Mouse (Mus musculus) heart, embryonic 15.5 days (tissue): ENCODE results near the gene Aarsd1. TPM values are rescaled to one million over a fixed set of nuclear protein-coding genes. Genes with fewer than 3 reads are reported as not detected.
"Not testable (repeated sequence)": the region's sequence is repeated elsewhere in the genome, so short reads cannot be mapped to it uniquely, and the experiment has no call there.

Experiments
- ATAC-seq: fragments of 200-750 bp; cut with Nextera tagmentation; replicated peaks from 2 replicates; pipeline ENCODE4 v1.8.0; 2017; ENCODE audit warnings: low read depth, moderate TSS enrichment; ENCODE audit not compliant: insufficient number of reproducible peaks, insufficient read depth, low FRiP score
- H3K27ac ChIP-seq: fragments of 300-500 bp; sonication (generic); 2 replicates; pipeline ENCODE4 v1.5.1; 2015; ENCODE audit warnings: mild to moderate bottlenecking, inconsistent platforms
- H3K27me3 ChIP-seq: fragments of 300-500 bp; sonication (generic); 2 replicates; pipeline ENCODE4 v1.6.1; 2015; ENCODE audit warnings: inconsistent platforms
- H3K36me3 ChIP-seq: fragments of 300-500 bp; sonication (generic); 2 replicates; pipeline ENCODE4 v1.6.1; 2015; ENCODE audit warnings: mild to moderate bottlenecking, inconsistent platforms
- H3K4me1 ChIP-seq: fragments of 300-500 bp; sonication (generic); replicated peaks from 2 replicates; pipeline ENCODE4 v1.6.1; 2015; ENCODE audit warnings: inconsistent platforms
- H3K4me2 ChIP-seq: fragments of 300-500 bp; sonication (generic); 2 replicates; pipeline ENCODE4 v1.6.1; 2015; ENCODE audit warnings: inconsistent platforms, mild to moderate bottlenecking, moderate library complexity
- H3K4me3 ChIP-seq: fragments of 300-500 bp; sonication (generic); 2 replicates; pipeline ENCODE4 v1.5.1; 2015; ENCODE audit warnings: mild to moderate bottlenecking, inconsistent platforms
- H3K9ac ChIP-seq: fragments of 300-500 bp; sonication (generic); 2 replicates; pipeline ENCODE4 v1.6.1; 2015; ENCODE audit warnings: mild to moderate bottlenecking, inconsistent platforms
- H3K9me3 ChIP-seq: fragments of 300-500 bp; sonication (generic); replicated peaks from 2 replicates; pipeline ENCODE4 v1.6.1; 2016; ENCODE audit warnings: inconsistent platforms
- WGBS: fragments of 180-500 bp; shearing (Covaris S2); methylation state at CpG from one replicate; pipeline ENCODE4 v1.1.7; 2015; ENCODE audit warnings: mixed read lengths; 5-methylcytosine and 5-hydroxymethylcytosine counted together
- polyA plus RNA-seq: library from polyadenylated mRNA; unstranded; fragments of >200 nt; fragmentation: Nextera tagmentation; extraction: Ambion mirVana; gene quantifications from 2 replicates; pipeline ENCODE4 v1.2.1, GENCODE M21; 2015

Gene Aarsd1
- polyA plus RNA-seq, 1 experiment from 2014 or later, result 36.9 TPM

- peak within 1 kb of the TSS; percentile 91 for H3K9ac ChIP-seq
- peak; percentile 77 for ATAC-seq
- H3K4me2 ChIP-seq, result peak within 1 kb of the TSS; percentile 83
- H3K9me3 ChIP-seq, result no peaks in the 10 kb centered on the region
- 2% methylated on average over 23 of the region's 23 CpGs for WGBS
- peak within 1 kb of the TSS; percentile 98 for H3K4me3 ChIP-seq
- no peaks in the 10 kb centered on the region for H3K27me3 ChIP-seq
- H3K27ac ChIP-seq, result peak within 1 kb of the TSS; percentile 97
- peaks cover 23% of the 10 kb centered on the region for H3K4me1 ChIP-seq
- peaks cover 9% of the 10 kb centered on the region; the same call in 1 of the 2 replicates for H3K36me3 ChIP-seq
These were observed 6.9 kb upstream of the Aarsd1 start, which contains the start of gene Gm27029 for GRCm38 (mm10) chr11:101424105-101424851. Gm27029 (minus strand) TSS chr11:101424796.

DNA sequence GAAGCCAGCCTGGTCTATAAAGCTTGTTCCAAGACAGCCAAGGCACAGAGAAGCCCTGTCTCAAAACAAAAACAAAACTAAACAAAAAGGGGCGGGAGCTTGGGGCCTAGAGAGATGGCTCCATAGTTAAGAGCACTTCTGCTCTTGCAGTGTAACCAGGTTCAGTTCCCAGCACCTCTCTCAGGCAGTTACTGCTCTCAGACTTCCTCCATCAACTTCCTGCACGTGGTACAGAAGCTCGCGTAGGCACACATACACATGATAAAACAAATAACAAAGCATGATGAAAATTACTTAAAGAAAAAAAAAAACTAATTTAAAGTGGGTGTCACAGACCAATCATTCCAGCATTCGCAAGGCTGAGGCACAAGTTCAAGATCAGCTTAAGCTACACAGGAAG, 2.7 kb upstream of the Aarsd1 start:
- H3K4me2 ChIP-seq, result no peak overlapping the region
- no peaks in the 10 kb centered on the region for H3K9me3 ChIP-seq
- 85% methylated on average over 5 of the region's 5 CpGs for WGBS
- H3K36me3 ChIP-seq, result peaks cover 12% of the 10 kb centered on the region; the same call in 1 of the 2 replicates
- no peak overlapping the region for H3K4me3 ChIP-seq
- H3K4me1 ChIP-seq, result peaks cover 16% of the 10 kb centered on the region
- H3K9ac ChIP-seq, result no peak overlapping the region
- no peak for ATAC-seq
- no peaks in the 10 kb centered on the region for H3K27me3 ChIP-seq
- H3K27ac ChIP-seq, result no peak overlapping the region

DNA sequence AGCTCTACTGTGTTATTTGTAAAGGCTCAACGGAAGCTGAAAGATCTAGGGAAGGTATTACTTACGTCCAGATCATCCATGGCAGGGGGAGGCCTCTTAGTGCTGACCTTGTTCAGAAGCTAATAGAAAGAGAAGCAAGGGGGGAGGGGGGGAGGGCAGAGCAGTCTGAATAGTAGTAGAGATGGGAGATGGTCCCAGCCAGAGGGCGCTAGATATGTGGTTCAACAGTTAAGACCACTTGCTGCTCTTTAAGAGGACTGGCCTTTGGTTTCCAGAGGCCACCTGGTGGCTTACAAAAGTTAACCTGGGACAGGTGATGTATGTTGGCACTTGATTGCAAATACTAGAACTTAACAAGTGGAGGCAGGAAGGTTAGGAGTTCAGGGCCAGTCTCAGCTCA, 2.2 kb upstream of the Aarsd1 start:
- 46% methylated on average over 3 of the region's 3 CpGs for WGBS
- Histone ChIP-seq H3K4me2 (no peak overlapping the region), H3K4me3 (no peak overlapping the region), H3K9me3 (no peaks in the 10 kb centered on the region), H3K27me3 (no peaks in the 10 kb centered on the region), H3K9ac (no peak overlapping the region), H3K27ac (no peak overlapping the region), H3K4me1 (peaks cover 16% of the 10 kb centered on the region), H3K36me3 (peaks cover 12% of the 10 kb centered on the region; the same call in 1 of the 2 replicates)
- no peak for ATAC-seq

DNA sequence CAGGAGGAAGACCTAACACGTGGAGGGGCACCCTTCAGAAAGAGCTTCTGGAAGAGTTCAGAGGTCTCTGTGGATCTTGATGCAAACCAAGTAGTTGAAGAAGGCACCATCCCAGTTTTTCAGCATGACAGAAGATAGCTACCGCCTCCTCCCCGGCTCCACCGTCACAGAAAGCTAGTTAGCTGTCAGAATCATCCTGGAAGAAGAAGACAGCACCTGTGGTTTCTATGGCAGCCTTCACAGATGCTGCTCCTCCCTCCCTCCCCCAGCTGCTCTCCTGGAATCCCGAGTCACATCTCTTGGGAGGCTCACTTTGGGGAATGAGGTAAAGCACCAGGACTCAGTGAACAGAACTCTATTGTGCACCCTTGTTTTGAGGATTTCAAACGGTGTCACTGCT, 1.6 kb upstream of the Aarsd1 start:
- whole genome bisulfite sequencing, result 56% methylated on average over 6 of the region's 6 CpGs
- ATAC-seq, result no peak
- Histone ChIP-seq H3K4me2 (no peak overlapping the region), H3K9me3 (no peaks in the 10 kb centered on the region), H3K4me3 (no peak overlapping the region), H3K9ac (no peak overlapping the region), H3K27me3 (no peaks in the 10 kb centered on the region), H3K36me3 (peaks cover 12% of the 10 kb centered on the region; the same call in 1 of the 2 replicates), H3K27ac (no peak overlapping the region), H3K4me1 (peaks cover 16% of the 10 kb centered on the region)

GRCm38 (mm10) chr11:101416433-101417100, 848 bp downstream of the Aarsd1 start:
- Histone ChIP-seq H3K9ac (peak overlapping the region; percentile 78), H3K4me3 (peak overlapping the region; percentile 76), H3K27me3 (no peaks in the 10 kb centered on the region), H3K9me3 (no peaks in the 10 kb centered on the region), H3K4me1 (peaks cover 7% of the 10 kb centered on the region), H3K4me2 (peak overlapping the region; percentile 85), H3K36me3 (peaks cover 19% of the 10 kb centered on the region; the same call in 1 of the 2 replicates), H3K27ac (peak overlapping the region; percentile 62)
- 2% methylated on average over 11 of the region's 11 CpGs for WGBS
- no peak for ATAC-seq

- Histone ChIP-seq H3K27me3 (no peaks in the 10 kb centered on the region), H3K9me3 (no peaks in the 10 kb centered on the region), H3K4me1 (peaks cover 7% of the 10 kb centered on the region), H3K4me3 (no peak overlapping the region), H3K36me3 (peaks cover 26% of the 10 kb centered on the region; the same call in 1 of the 2 replicates), H3K4me2 (no peak overlapping the region), H3K9ac (no peak overlapping the region), H3K27ac (no peak overlapping the region)
- 84% methylated on average over 2 of the region's 2 CpGs for WGBS
- ATAC-seq, result no peak
These were observed 2.1 kb downstream of the Aarsd1 start for GRCm38 (mm10) chr11:101415306-101415705.

DNA sequence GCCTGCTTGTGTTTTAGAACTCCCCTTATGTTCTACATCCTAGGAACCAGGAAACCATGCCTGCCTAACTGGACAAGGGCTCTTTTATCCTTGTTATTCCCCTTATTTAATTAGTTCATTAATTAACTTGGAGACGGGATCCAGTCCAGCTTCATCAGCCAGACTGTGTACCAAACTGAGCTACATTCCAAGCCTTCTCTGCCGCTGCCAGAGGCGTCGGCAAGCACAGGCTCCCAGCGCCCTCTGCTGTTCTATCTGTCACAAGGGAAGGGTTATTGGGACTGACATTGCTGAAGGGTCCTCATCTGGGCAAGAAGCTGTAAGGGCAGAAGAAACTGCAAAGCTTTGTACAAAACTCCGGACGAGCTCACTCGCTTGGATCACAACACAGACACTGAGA, 22.3 kb downstream of the Aarsd1 start:
- no peak overlapping the region for H3K27ac ChIP-seq
- no peaks in the 10 kb centered on the region for H3K9me3 ChIP-seq
- no peaks in the 10 kb centered on the region for H3K27me3 ChIP-seq
- 6% methylated on average over 8 of the region's 8 CpGs for WGBS
- no peak overlapping the region for H3K4me2 ChIP-seq
- H3K36me3 ChIP-seq, result no peaks in the 10 kb centered on the region
- no peak for ATAC-seq
- H3K4me3 ChIP-seq, result no peak overlapping the region
- no peak overlapping the region for H3K9ac ChIP-seq
- H3K4me1 ChIP-seq, result 0 out of 2 replicates have a peak, but pooled peaks cover 3% of the 10 kb centered on the region

DNA sequence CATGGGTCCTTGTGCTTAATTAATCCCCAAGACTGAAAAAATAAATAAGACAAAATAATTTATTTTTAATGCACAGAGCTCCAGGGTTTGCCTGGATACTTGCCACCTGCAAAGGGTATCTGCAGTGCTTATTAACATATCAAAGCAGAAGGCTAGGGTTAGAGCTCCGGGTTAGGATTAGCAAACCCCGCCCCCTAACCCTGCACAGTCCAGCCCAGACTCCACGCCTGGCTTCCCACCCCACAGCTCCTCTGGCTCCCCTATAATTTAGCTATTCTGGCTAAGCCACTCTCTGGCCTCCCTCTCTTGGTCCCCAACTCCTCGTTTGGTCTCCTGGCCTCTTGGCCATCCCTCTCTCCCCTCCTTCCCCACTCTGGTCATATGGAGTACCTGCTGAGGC, 35.6 kb downstream of the Aarsd1 start:
- no peaks in the 10 kb centered on the region for H3K4me1 ChIP-seq
- no peaks in the 10 kb centered on the region for H3K36me3 ChIP-seq
- no peak overlapping the region for H3K4me2 ChIP-seq
- H3K9me3 ChIP-seq, result no peaks in the 10 kb centered on the region
- no peak for ATAC-seq
- H3K27ac ChIP-seq, result no peak overlapping the region
- H3K4me3 ChIP-seq, result no peak overlapping the region
- no peak overlapping the region for H3K9ac ChIP-seq
- WGBS, result 21% methylated on average over 4 of the region's 4 CpGs
- no peaks in the 10 kb centered on the region for H3K27me3 ChIP-seq

DNA sequence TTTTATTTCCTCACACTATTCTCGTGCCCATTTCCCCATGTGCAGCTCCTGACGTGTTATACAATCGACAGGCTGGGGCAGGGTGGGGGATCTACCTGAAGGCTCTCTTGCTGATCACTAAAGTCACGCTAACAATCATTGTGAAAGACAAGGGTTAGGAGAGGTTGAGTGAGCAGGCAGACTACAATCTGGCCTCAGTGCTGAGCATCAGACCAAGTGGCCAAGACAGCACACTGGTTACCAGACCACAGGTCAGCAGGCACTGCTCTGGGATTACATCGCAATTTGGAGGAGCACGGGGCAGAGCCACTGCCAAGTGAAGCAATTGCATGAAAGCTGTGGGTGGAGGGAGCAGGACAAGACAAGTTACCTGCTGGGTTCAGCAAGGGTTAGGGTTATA, 38.5 kb downstream of the Aarsd1 start:
- ATAC-seq, result no peak
- no peak overlapping the region for H3K4me3 ChIP-seq
- H3K4me2 ChIP-seq, result no peak overlapping the region
- H3K27ac ChIP-seq, result no peak overlapping the region
- no peaks in the 10 kb centered on the region for H3K27me3 ChIP-seq
- no peaks in the 10 kb centered on the region for H3K4me1 ChIP-seq
- H3K9me3 ChIP-seq, result no peaks in the 10 kb centered on the region
- no peaks in the 10 kb centered on the region for H3K36me3 ChIP-seq
- no peak overlapping the region for H3K9ac ChIP-seq
- 76% methylated on average over 6 of the region's 6 CpGs for WGBS

GRCm38 (mm10) chr11:101378196-101378595, 39.2 kb downstream of the Aarsd1 start:
- H3K9ac ChIP-seq, H3K4me1 ChIP-seq, H3K4me2 ChIP-seq, H3K27ac ChIP-seq, H3K4me3 ChIP-seq, ATAC-seq, H3K36me3 ChIP-seq, H3K27me3 ChIP-seq, H3K9me3 ChIP-seq: not testable (repeated sequence)
- WGBS, result 87% methylated on average over 8 of the region's 8 CpGs

GRCm38 (mm10) chr11:101374421-101374938, 42.9 kb downstream of the Aarsd1 start:
- no peaks in the 10 kb centered on the region for H3K4me1 ChIP-seq
- 59% methylated on average over 7 of the region's 7 CpGs for WGBS
- H3K27ac ChIP-seq, result no peak overlapping the region
- no peak overlapping the region for H3K4me3 ChIP-seq
- H3K9ac ChIP-seq, result no peak overlapping the region
- H3K9me3 ChIP-seq, result no peaks in the 10 kb centered on the region
- H3K36me3 ChIP-seq, result no peaks in the 10 kb centered on the region
- no peak overlapping the region for H3K4me2 ChIP-seq
- ATAC-seq, result no peak
- no peaks in the 10 kb centered on the region for H3K27me3 ChIP-seq
